Mouse (Mus musculus) neural tube, embryonic 11.5 days (tissue): ENCODE measurements around the gene Zfp219. TPM values are rescaled to one million over a fixed set of nuclear protein-coding genes. Genes with fewer than 3 reads are reported as not detected.

Experiments
- ATAC-seq: fragments of 200-750 bp; cut with Nextera tagmentation; 2 replicates; pipeline ENCODE4 v1.8.0; 2017; ENCODE audit warnings: moderate number of reproducible peaks, mild to moderate bottlenecking, moderate TSS enrichment, moderate library complexity; ENCODE audit not compliant: insufficient read depth, low FRiP score, low TSS enrichment
- DNase-seq: peaks from one replicate; pipeline ENCODE4 v3.0.0-alpha.2; 2015; ENCODE audit warnings: low spot score
- H3K27ac ChIP-seq: fragments of 300-500 bp; sonication (generic); 2 replicates; pipeline ENCODE4 v1.5.1; 2014; ENCODE audit warnings: low read depth, mild to moderate bottlenecking, low read length
- H3K27me3 ChIP-seq: fragments of 300-500 bp; sonication (generic); 2 replicates; pipeline ENCODE4 v1.6.1; 2014; ENCODE audit warnings: mild to moderate bottlenecking, low read length, mixed read lengths; ENCODE audit not compliant: control insufficient read depth, insufficient read depth
- H3K36me3 ChIP-seq: fragments of 300-500 bp; sonication (generic); 2 replicates; pipeline ENCODE4 v1.6.1; 2014; ENCODE audit warnings: mild to moderate bottlenecking, low read length, moderate library complexity, mixed read lengths; ENCODE audit not compliant: control insufficient read depth, insufficient read depth
- H3K4me1 ChIP-seq: fragments of 300-500 bp; sonication (generic); 2 replicates; pipeline ENCODE4 v1.6.1; 2014; ENCODE audit warnings: low read length, mixed read lengths; ENCODE audit not compliant: control insufficient read depth, insufficient read depth
- H3K4me2 ChIP-seq: fragments of 300-500 bp; sonication (generic); 2 replicates; pipeline ENCODE4 v1.6.1; 2014; ENCODE audit warnings: low read depth, mild to moderate bottlenecking, moderate library complexity
- H3K4me3 ChIP-seq: fragments of 300-500 bp; sonication (generic); 2 replicates; pipeline ENCODE4 v1.5.1; 2014; ENCODE audit warnings: low read depth, low read length
- H3K9ac ChIP-seq: fragments of 300-500 bp; sonication (generic); 2 replicates; pipeline ENCODE4 v1.6.1; 2014; ENCODE audit warnings: mild to moderate bottlenecking, low read length
- H3K9me3 ChIP-seq: fragments of 300-500 bp; sonication (generic); 2 replicates; pipeline ENCODE4 v1.6.1; 2016; ENCODE audit warnings: low read length; ENCODE audit not compliant: control insufficient read depth
- WGBS: fragments of 180-500 bp; shearing (Covaris S2); extraction: QIAGEN DNeasy Blood & Tissue Kit; methylation state at CpG from one replicate; pipeline ENCODE4 v1.1.7; 2014; 5-methylcytosine and 5-hydroxymethylcytosine counted together
- polyA plus RNA-seq: library from polyadenylated mRNA; unstranded; fragments of >200 nt; fragmentation: Nextera tagmentation; extraction: Ambion mirVana; gene quantifications from 2 replicates; pipeline ENCODE4 v1.2.1, GENCODE M21; 2014

Zfp219 gene
- polyA plus RNA-seq, 1 experiment from 2014 or later: 83.3 TPM

DNA sequence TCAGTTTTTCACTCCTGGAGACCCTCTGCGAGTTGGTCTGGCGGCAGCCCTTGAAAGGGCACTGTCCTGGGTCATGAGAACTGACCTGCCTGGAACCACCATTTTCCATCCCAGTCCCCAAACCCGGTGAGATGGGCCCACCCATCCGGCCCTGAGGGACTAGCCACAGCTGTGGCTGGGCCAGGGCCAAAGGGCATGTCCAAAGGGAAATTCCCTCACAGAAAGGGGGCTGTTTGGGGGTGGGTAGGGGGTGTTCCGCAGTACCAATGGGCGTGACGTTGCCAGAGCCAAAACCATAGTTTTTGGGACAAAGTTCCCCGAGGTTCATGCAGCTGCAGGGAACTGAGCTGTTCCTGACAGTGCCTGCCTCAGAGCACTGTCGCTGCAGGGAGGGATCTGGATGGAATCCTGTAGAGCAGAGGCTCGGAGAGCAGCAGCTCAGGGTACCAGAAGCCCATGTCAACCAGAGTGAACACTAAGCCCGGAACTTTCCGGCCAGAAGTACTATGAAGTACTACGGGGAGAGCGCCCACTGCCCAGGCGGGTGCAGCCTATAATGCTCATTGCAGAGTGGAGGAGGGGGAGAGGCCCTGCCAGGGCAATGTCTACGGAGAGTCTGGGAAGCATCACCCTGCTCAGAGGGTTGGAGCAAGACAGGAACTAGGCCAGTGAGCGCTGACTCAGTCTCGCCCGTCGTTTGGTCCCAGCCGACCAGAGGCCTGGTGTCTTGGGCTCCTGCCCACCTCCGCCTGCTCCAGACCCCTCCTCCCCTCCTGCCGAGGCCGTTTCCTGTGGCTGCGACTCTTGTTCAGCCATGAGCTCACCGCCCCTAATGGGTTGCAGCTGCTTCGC, 35.0 kb downstream of the Zfp219 start:
- under 1% methylated on average over 27 of the region's 27 CpGs for WGBS
- DNase-seq (peak; percentile 81), ATAC-seq (peak; percentile 48)
- Histone ChIP-seq H3K36me3 (peaks cover 10% of the 10 kb centered on the region), H3K27ac (peak overlapping the region; percentile 74), H3K4me1 (peaks cover 12% of the 10 kb centered on the region), H3K4me2 (peak overlapping the region; percentile 89), H3K9ac (peak overlapping the region; percentile 77), H3K27me3 (no peaks in the 10 kb centered on the region), H3K9me3 (no peaks in the 10 kb centered on the region), H3K4me3 (peak overlapping the region; percentile 65)

DNA sequence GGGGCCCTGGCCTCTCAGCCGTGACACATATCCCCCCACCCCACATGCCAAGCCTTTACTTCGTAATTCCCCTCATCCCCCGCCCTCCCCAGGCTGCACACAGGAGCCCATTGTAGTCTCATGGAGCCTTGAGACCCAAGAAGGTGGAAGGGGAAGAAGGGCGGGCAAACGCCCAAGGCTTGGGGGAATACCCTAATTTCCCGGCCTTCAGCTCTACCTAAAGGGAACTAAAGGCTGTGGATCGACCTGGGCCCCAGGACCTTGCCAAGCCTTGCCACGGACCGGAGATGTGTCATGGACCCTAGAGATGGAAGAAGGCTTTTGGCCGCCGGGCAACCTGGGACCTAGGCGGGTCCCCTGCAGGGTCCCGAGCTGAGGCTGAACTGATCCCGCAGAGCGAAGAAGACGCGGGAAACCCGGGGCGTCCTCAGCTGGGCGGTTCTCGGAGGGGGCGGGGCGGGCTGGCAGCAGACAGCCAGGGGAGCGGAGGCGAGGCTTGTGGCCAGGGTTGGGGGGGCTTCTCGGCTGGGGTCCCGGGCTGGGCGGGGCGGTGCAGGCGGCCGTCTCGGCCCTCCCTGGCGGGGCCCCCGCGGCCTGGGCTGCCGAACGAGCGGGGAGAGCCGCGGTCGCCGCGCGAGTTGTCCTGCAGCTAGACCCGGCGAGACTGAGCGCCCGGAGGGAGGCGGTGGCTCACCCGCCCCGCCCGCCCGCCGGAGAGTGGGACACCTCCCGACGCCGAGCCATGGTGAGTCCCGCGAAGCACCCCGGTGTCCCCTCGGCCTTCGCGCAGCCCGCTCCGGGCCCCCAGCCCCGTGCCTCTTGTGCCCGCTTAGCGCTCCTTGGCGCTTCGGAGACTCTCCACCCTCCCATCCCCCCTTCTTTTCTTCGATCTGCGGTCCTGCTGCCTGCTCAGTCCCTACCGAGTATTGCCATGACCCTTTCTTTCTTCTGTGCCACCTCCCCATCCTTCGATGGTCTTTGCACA, 36.0 kb downstream of the Zfp219 start, which contains the start of gene Arhgef40:
Gene Arhgef40, plus strand, starts transcription at position 473 of the 985 bp plus-strand sequence.
- no peaks in the 10 kb centered on the region for H3K9me3 ChIP-seq
- peak; percentile 86 for DNase-seq
- peak; percentile 80 for ATAC-seq
- peak within 1 kb of the TSS; percentile 89 for H3K4me2 ChIP-seq
- H3K4me3 ChIP-seq: peak within 1 kb of the TSS; percentile 65
- peak within 1 kb of the TSS; percentile 74 for H3K27ac ChIP-seq
- peaks cover 5% of the 10 kb centered on the region for H3K36me3 ChIP-seq
- WGBS: 0% methylated on average over 48 of the region's 74 CpGs
- peaks cover 12% of the 10 kb centered on the region for H3K4me1 ChIP-seq
- H3K27me3 ChIP-seq: no peaks in the 10 kb centered on the region
- H3K9ac ChIP-seq: peak within 1 kb of the TSS; percentile 77

DNA sequence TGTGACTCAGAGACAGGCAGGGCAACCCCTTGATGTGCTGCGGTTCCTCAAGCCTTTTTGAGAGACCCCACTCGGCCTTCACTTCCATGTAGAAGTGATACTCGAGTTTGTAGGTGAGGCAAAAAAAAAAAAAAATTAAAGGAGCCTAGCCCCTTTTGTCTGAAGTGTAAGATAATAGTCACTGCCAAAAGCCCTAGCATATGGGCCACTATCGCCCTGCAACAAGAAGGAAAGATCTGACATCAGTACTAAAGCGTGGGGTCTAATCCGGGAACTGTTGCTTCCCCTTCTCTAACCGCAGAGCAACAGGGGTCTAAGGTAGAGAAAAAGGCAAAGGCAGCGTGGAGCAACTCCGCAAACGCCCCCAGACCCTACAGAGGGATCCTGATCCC, 36.7 kb downstream of the Zfp219 start:
- DNase-seq (no peak), ATAC-seq (no peak)
- Histone ChIP-seq H3K4me1 (peaks cover 12% of the 10 kb centered on the region), H3K4me3 (peak overlapping the region; percentile 65), H3K27me3 (no peaks in the 10 kb centered on the region), H3K9me3 (no peaks in the 10 kb centered on the region), H3K36me3 (no peaks in the 10 kb centered on the region), H3K4me2 (peak overlapping the region; percentile 89), H3K27ac (peak overlapping the region; percentile 74), H3K9ac (peak overlapping the region; percentile 77)
- WGBS: 12% methylated on average over 10 of the region's 10 CpGs

DNA sequence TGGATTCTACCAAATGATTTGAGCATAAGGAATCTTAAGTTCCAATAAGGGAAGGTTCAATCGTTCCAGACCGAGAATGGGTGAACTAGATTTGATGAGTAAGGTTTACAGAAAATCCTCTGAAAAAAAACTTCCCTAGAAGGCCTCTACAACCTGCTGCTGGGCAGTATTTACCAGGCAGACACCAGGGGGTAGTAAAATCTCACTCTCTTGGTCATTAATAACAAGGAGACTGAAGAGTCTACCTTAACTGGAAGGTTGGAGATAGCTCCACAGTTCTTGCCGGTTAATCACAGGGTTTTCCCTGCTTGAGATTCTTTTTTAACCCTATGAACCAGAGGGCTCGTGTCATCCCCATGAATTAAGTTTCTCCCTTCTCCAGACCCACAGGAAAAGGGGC, 37.3 kb downstream of the Zfp219 start:
- no peaks in the 10 kb centered on the region for H3K27me3 ChIP-seq
- DNase-seq (no peak), ATAC-seq (no peak)
- no peaks in the 10 kb centered on the region for H3K36me3 ChIP-seq
- H3K4me3 ChIP-seq: no peak overlapping the region
- H3K4me2 ChIP-seq: no peak overlapping the region
- no peak overlapping the region for H3K9ac ChIP-seq
- H3K9me3 ChIP-seq: no peaks in the 10 kb centered on the region
- no peak overlapping the region for H3K27ac ChIP-seq
- WGBS: 59% methylated on average over 4 of the region's 4 CpGs
- H3K4me1 ChIP-seq: peaks cover 12% of the 10 kb centered on the region

DNA sequence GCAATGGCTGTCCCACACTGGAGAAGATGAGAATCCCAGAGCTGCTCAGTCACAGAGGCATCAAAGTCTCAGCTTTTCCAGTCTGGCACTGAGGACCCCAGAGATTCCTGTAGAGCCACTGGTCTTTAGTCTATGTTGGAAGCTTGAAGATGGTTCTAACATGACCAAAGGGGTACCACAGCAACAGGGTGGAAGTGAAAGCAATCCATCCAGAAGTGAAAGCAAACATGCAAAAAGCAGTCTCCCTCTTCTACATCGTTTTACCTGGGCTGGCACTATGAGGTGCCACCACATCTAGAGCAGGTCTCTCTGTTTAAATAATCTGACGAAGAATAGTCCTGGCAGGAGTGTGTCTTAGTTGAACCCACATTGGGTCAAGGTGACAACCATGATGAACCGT, 41.3 kb downstream of the Zfp219 start:
- ATAC-seq (no peak), DNase-seq (no peak)
- Histone ChIP-seq H3K4me2 (no peak overlapping the region), H3K27me3 (no peaks in the 10 kb centered on the region), H3K4me1 (peaks cover 5% of the 10 kb centered on the region; the same call in 1 of the 2 replicates), H3K9me3 (no peaks in the 10 kb centered on the region), H3K4me3 (no peak overlapping the region), H3K27ac (no peak overlapping the region), H3K36me3 (no peaks in the 10 kb centered on the region), H3K9ac (no peak overlapping the region)
- 87% methylated on average over 3 of the region's 3 CpGs for WGBS

DNA sequence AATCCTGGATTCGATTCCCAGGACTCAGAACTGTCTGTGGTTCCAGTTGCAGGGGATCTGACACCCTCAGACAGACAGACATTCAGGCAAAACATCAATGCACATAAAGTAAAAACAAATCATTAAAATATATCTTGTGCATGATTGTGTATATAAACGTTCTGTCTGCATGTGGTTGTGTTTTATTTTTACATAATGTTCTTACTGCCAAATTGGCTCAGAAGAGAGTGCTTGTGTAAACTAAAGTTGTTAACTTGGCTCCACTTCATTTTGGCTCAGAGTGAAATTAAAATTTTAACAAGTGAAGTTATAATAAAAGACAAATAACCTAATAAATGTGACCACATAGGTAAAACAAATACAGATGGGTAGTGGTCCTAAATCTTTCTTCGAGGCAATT, 53.1 kb downstream of the Zfp219 start:
- DNase-seq: no peak
- H3K4me3 ChIP-seq: no peak overlapping the region
- ATAC-seq: no peak
- no peaks in the 10 kb centered on the region for H3K27me3 ChIP-seq
- H3K4me2 ChIP-seq: no peak overlapping the region
- H3K4me1 ChIP-seq: no peaks in the 10 kb centered on the region
- WGBS: 91% methylated on average over 3 of the region's 3 CpGs
- H3K9me3 ChIP-seq: no peaks in the 10 kb centered on the region
- H3K36me3 ChIP-seq: no peaks in the 10 kb centered on the region
- no peak overlapping the region for H3K27ac ChIP-seq
- no peak overlapping the region for H3K9ac ChIP-seq

DNA sequence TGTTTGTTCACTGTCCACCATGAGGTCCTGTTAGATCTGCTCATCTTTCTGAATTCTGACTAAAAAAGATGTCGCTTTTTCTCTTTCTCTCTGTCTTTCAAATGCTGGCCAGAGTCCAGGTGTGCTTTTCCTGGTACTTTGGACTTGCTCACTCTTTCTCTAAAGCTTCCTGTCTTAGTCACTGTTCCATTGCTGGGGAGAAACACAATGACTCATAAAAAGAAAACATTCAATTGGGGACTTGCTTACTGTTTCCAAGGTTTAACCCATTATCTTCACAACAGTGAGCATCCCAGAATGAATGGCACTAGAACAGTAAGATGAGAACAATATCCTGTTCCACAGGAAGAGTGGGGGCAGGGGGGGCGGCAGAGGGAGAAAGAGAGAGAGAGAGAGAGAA, 60.2 kb downstream of the Zfp219 start:
- H3K4me3 ChIP-seq: no peak overlapping the region
- ATAC-seq: no peak
- no peaks in the 10 kb centered on the region for H3K4me1 ChIP-seq
- H3K36me3 ChIP-seq: no peaks in the 10 kb centered on the region
- no peaks in the 10 kb centered on the region for H3K27me3 ChIP-seq
- no peak overlapping the region for H3K27ac ChIP-seq
- H3K9me3 ChIP-seq: no peaks in the 10 kb centered on the region
- no peak for DNase-seq
- no peak overlapping the region for H3K4me2 ChIP-seq
- H3K9ac ChIP-seq: no peak overlapping the region
- WGBS: 97% methylated on average over 2 of the region's 2 CpGs
